Mouse (Mus musculus): Measurements from ENCODE around the gene Il1rl1. TPM values are rescaled to one million over a fixed set of nuclear protein-coding genes. Genes with fewer than 3 reads are reported as not detected.

The Il1rl1 gene
- polyA plus RNA-seq, 1 experiment, result 0.04 TPM

GRCm38 (mm10) chr1:40469900-40470299 is 40.5 kb downstream of the Il1rl1 start:
- TF ChIP-seq CTCF (IDR thresholded peaks at IDR 0.05; ENCODE audit: control insufficient read depth, insufficient read depth, insufficient replicate concordance, low read depth, low read length), result no peak
- TF ChIP-seq POLR2A (IDR thresholded peaks at IDR 0.05; ENCODE audit: control insufficient read depth, low read depth, low read length), result no peak
- Histone ChIP-seq H3K4me3 (ENCODE audit: control insufficient read depth, low read depth, low read length) (no peak overlapping the region), H3K27me3 (ENCODE audit: control insufficient read depth, insufficient read depth, low read length) (no peaks in the 10 kb centered on the region), H3K27ac (ENCODE audit: control insufficient read depth, insufficient read depth, low read depth, low read length) (no peak overlapping the region), H3K36me3 (ENCODE audit: control insufficient read depth, insufficient read depth, low read length) (no peaks in the 10 kb centered on the region), H3K4me1 (ENCODE audit: control insufficient read depth, insufficient read depth, low read length) (peaks cover 2% of the 10 kb centered on the region; the same call in 1 of the 2 replicates)

- no peak overlapping the region for H3K27ac ChIP-seq (ENCODE audit: control insufficient read depth, insufficient read depth, low read depth, low read length)
- no peak for TF ChIP-seq POLR2A (IDR thresholded peaks at IDR 0.05; ENCODE audit: control insufficient read depth, low read depth, low read length)
- no peak for TF ChIP-seq CTCF (IDR thresholded peaks at IDR 0.05; ENCODE audit: control insufficient read depth, insufficient read depth, insufficient replicate concordance, low read depth, low read length)
- no peak overlapping the region for H3K4me3 ChIP-seq (ENCODE audit: control insufficient read depth, low read depth, low read length)
- no peaks in the 10 kb centered on the region for H3K27me3 ChIP-seq (ENCODE audit: control insufficient read depth, insufficient read depth, low read length)
- no peaks in the 10 kb centered on the region for H3K4me1 ChIP-seq (ENCODE audit: control insufficient read depth, insufficient read depth, low read length)
- H3K36me3 ChIP-seq (ENCODE audit: control insufficient read depth, insufficient read depth, low read length), result no peaks in the 10 kb centered on the region
Measured at GRCm38 (mm10) chr1:40472401-40472800, 43.0 kb downstream of the Il1rl1 start.

- Histone ChIP-seq H3K36me3 (ENCODE audit: control insufficient read depth, insufficient read depth, low read length) (no peaks in the 10 kb centered on the region), H3K4me3 (ENCODE audit: control insufficient read depth, low read depth, low read length) (no peak overlapping the region), H3K4me1 (ENCODE audit: control insufficient read depth, insufficient read depth, low read length) (no peaks in the 10 kb centered on the region), H3K27ac (ENCODE audit: control insufficient read depth, insufficient read depth, low read depth, low read length) (no peak overlapping the region), H3K27me3 (ENCODE audit: control insufficient read depth, insufficient read depth, low read length) (no peaks in the 10 kb centered on the region)
- TF ChIP-seq CTCF (IDR thresholded peaks at IDR 0.05; ENCODE audit: control insufficient read depth, insufficient read depth, insufficient replicate concordance, low read depth, low read length), result no peak
- TF ChIP-seq POLR2A (IDR thresholded peaks at IDR 0.05; ENCODE audit: control insufficient read depth, low read depth, low read length), result no peak
Measured at GRCm38 (mm10) chr1:40473640-40474039, 44.3 kb downstream of the Il1rl1 start.

GRCm38 (mm10) chr1:40474336-40474735 is 45.0 kb downstream of the Il1rl1 start:
- no peak overlapping the region for H3K4me3 ChIP-seq (ENCODE audit: control insufficient read depth, low read depth, low read length)
- H3K27me3 ChIP-seq (ENCODE audit: control insufficient read depth, insufficient read depth, low read length), result no peaks in the 10 kb centered on the region
- no peak for TF ChIP-seq POLR2A (IDR thresholded peaks at IDR 0.05; ENCODE audit: control insufficient read depth, low read depth, low read length)
- TF ChIP-seq CTCF (IDR thresholded peaks at IDR 0.05; ENCODE audit: control insufficient read depth, insufficient read depth, insufficient replicate concordance, low read depth, low read length), result no peak
- no peak overlapping the region for H3K27ac ChIP-seq (ENCODE audit: control insufficient read depth, insufficient read depth, low read depth, low read length)
- H3K36me3 ChIP-seq (ENCODE audit: control insufficient read depth, insufficient read depth, low read length), result no peaks in the 10 kb centered on the region
- no peaks in the 10 kb centered on the region for H3K4me1 ChIP-seq (ENCODE audit: control insufficient read depth, insufficient read depth, low read length)

GRCm38 (mm10) chr1:40475697-40476096 is 46.3 kb downstream of the Il1rl1 start:
- no peaks in the 10 kb centered on the region for H3K27me3 ChIP-seq (ENCODE audit: control insufficient read depth, insufficient read depth, low read length)
- H3K4me1 ChIP-seq (ENCODE audit: control insufficient read depth, insufficient read depth, low read length), result no peaks in the 10 kb centered on the region
- H3K4me3 ChIP-seq (ENCODE audit: control insufficient read depth, low read depth, low read length), result no peak overlapping the region
- no peaks in the 10 kb centered on the region for H3K36me3 ChIP-seq (ENCODE audit: control insufficient read depth, insufficient read depth, low read length)
- TF ChIP-seq POLR2A (IDR thresholded peaks at IDR 0.05; ENCODE audit: control insufficient read depth, low read depth, low read length), result no peak
- H3K27ac ChIP-seq (ENCODE audit: control insufficient read depth, insufficient read depth, low read depth, low read length), result no peak overlapping the region

GRCm38 (mm10) chr1:40476756-40477155 is 47.4 kb downstream of the Il1rl1 start:
- no peak overlapping the region for H3K4me3 ChIP-seq (ENCODE audit: control insufficient read depth, low read depth, low read length)
- H3K27ac ChIP-seq (ENCODE audit: control insufficient read depth, insufficient read depth, low read depth, low read length), result no peak overlapping the region
- no peaks in the 10 kb centered on the region for H3K36me3 ChIP-seq (ENCODE audit: control insufficient read depth, insufficient read depth, low read length)
- TF ChIP-seq CTCF (IDR thresholded peaks at IDR 0.05; ENCODE audit: control insufficient read depth, insufficient read depth, insufficient replicate concordance, low read depth, low read length), result no peak
- no peak for TF ChIP-seq POLR2A (IDR thresholded peaks at IDR 0.05; ENCODE audit: control insufficient read depth, low read depth, low read length)
- H3K27me3 ChIP-seq (ENCODE audit: control insufficient read depth, insufficient read depth, low read length), result no peaks in the 10 kb centered on the region
- no peaks in the 10 kb centered on the region for H3K4me1 ChIP-seq (ENCODE audit: control insufficient read depth, insufficient read depth, low read length)

- H3K27me3 ChIP-seq (ENCODE audit: control insufficient read depth, insufficient read depth, low read length), result no peaks in the 10 kb centered on the region
- H3K4me1 ChIP-seq (ENCODE audit: control insufficient read depth, insufficient read depth, low read length), result no peaks in the 10 kb centered on the region
- H3K27ac ChIP-seq (ENCODE audit: control insufficient read depth, insufficient read depth, low read depth, low read length), result no peak overlapping the region
- no peak overlapping the region for H3K4me3 ChIP-seq (ENCODE audit: control insufficient read depth, low read depth, low read length)
- no peaks in the 10 kb centered on the region for H3K36me3 ChIP-seq (ENCODE audit: control insufficient read depth, insufficient read depth, low read length)
- no peak for TF ChIP-seq POLR2A (IDR thresholded peaks at IDR 0.05; ENCODE audit: control insufficient read depth, low read depth, low read length)
- no peak for TF ChIP-seq CTCF (IDR thresholded peaks at IDR 0.05; ENCODE audit: control insufficient read depth, insufficient read depth, insufficient replicate concordance, low read depth, low read length)
Measured at GRCm38 (mm10) chr1:40479505-40479923, 50.1 kb downstream of the Il1rl1 start.

GRCm38 (mm10) chr1:40494594-40494993 is 65.2 kb downstream of the Il1rl1 start:
- Histone ChIP-seq H3K4me3 (ENCODE audit: control insufficient read depth, low read depth, low read length) (no peak overlapping the region), H3K36me3 (ENCODE audit: control insufficient read depth, insufficient read depth, low read length) (no peaks in the 10 kb centered on the region), H3K4me1 (ENCODE audit: control insufficient read depth, insufficient read depth, low read length) (peaks cover 3% of the 10 kb centered on the region), H3K27ac (ENCODE audit: control insufficient read depth, insufficient read depth, low read depth, low read length) (no peak overlapping the region), H3K27me3 (ENCODE audit: control insufficient read depth, insufficient read depth, low read length) (no peaks in the 10 kb centered on the region)
- no peak for TF ChIP-seq CTCF (IDR thresholded peaks at IDR 0.05; ENCODE audit: control insufficient read depth, insufficient read depth, insufficient replicate concordance, low read depth, low read length)
- TF ChIP-seq POLR2A (IDR thresholded peaks at IDR 0.05; ENCODE audit: control insufficient read depth, low read depth, low read length), result no peak

All from testis, adult 2 months (tissue).